Mouse (Mus musculus) liver, embryonic 14.5 days (tissue): Measurements from ENCODE around the gene Rabep1.

Source experiments
- CTCF ChIP-seq: IDR thresholded peaks from 2 replicates; pipeline ENCODE4 v1.5.1; 2016; ENCODE audit warnings: antibody characterized with exemption, low read depth, control low read depth
- EP300 ChIP-seq: IDR thresholded peaks from 2 replicates; pipeline ENCODE4 v1.6.1; 2016; ENCODE audit warnings: antibody characterized with exemption, low read depth

- no peak for TF ChIP-seq CTCF
- TF ChIP-seq EP300 = no peak
These were observed 40.8 kb upstream of the Rabep1 start for GRCm38 (mm10) chr11:70803711-70804200.
